Mouse (Mus musculus) left cerebral cortex, postnatal 36 days (tissue): ENCODE results near the gene Mfsd5. TPM values are rescaled to one million over a fixed set of nuclear protein-coding genes. Genes with fewer than 3 reads are reported as not detected.

ENCODE experiments used
- total RNA-seq, 2 experiments: library from RNA; stranded (reverse); gene quantifications; 2 replicates each; pipeline ENCODE4 v1.2.3; 2021

Mfsd5 gene
- total RNA-seq, 2 experiments from 2014 or later, result 40.9 to 43.9 TPM

Other genes starting within 250 kb of the Mfsd5 start
- 100 to 1,000 TPM; 157 to 165 TPM for gene Eif4b, start 205.7 kb upstream of the Mfsd5 start, total RNA-seq
- gene Tns2, start 179.0 kb upstream of the Mfsd5 start, total RNA-seq, result 10 to 100 TPM; 17.2 to 28.6 TPM
- gene Spryd3, start 143.2 kb upstream of the Mfsd5 start, total RNA-seq, result 100 to 1,000 TPM; 140 to 160 TPM
- 10 to 100 TPM; 39.5 to 57.1 TPM for gene Igfbp6, start 135.1 kb upstream of the Mfsd5 start, total RNA-seq
- under 1 TPM in 1 of 2 experiments, not detected in 1; 0.23 TPM for gene Soat2, start 128.9 kb upstream of the Mfsd5 start, total RNA-seq
- gene Zfp740, start 76.2 kb upstream of the Mfsd5 start, total RNA-seq, result 10 to 100 TPM; 61.0 to 64.0 TPM
- gene Csad, start 74.7 kb upstream of the Mfsd5 start, total RNA-seq, result 10 to 100 TPM; 23.9 to 29.4 TPM
- gene Itgb7, start 47.5 kb upstream of the Mfsd5 start, total RNA-seq, result 1 to 10 TPM; 1.1 to 1.5 TPM
- gene Rarg, start 21.9 kb upstream of the Mfsd5 start, total RNA-seq, result 10 to 100 TPM; 13.1 to 13.9 TPM
- gene Gm9918, start 8.9 kb upstream of the Mfsd5 start, total RNA-seq, result not detected
- gene Espl1, start 16.8 kb downstream of the Mfsd5 start, total RNA-seq, result 1 to 10 TPM; 1.1 TPM
- gene Pfdn5, start 46.7 kb downstream of the Mfsd5 start, total RNA-seq, result 100 to 1,000 TPM; 374 to 425 TPM
- 10 to 100 TPM; 45.8 to 69.3 TPM for gene Myg1, start 52.3 kb downstream of the Mfsd5 start, total RNA-seq
- gene Aaas, start 71.3 kb downstream of the Mfsd5 start, total RNA-seq, result 10 to 100 TPM; 17.2 to 17.7 TPM
- under 1 TPM; 0.79 to 1.00 TPM for gene Sp7, start 87.7 kb downstream of the Mfsd5 start, total RNA-seq
- 10 to 100 TPM; 22.0 to 30.3 TPM for gene Sp1, start 126.7 kb downstream of the Mfsd5 start, total RNA-seq
- gene Amhr2, start 165.9 kb downstream of the Mfsd5 start, total RNA-seq, result 1 to 10 TPM in 1 of 2 experiments, under 1 TPM in 1; 0.99 to 2.3 TPM
- gene Prr13, start 179.6 kb downstream of the Mfsd5 start, total RNA-seq, result 10 to 100 TPM; 41.4 to 43.2 TPM
- gene Pcbp2, start 191.1 kb downstream of the Mfsd5 start, total RNA-seq, result 100 to 1,000 TPM; 467 to 505 TPM
- gene Gm10337, start 224.3 kb downstream of the Mfsd5 start, total RNA-seq, result not detected
- 10 to 100 TPM; 96.4 to 98.8 TPM for gene Map3k12, start 237.6 kb downstream of the Mfsd5 start, total RNA-seq
- 10 to 100 TPM; 30.7 to 36.3 TPM for gene Tarbp2, start 238.7 kb downstream of the Mfsd5 start, total RNA-seq
- 1 to 10 TPM; 1.8 to 5.1 TPM for gene Npff, start 245.5 kb downstream of the Mfsd5 start, total RNA-seq